Mouse (Mus musculus): ENCODE results near the gene Hpse2. TPM values are rescaled to one million over a fixed set of nuclear protein-coding genes. Genes with fewer than 3 reads are reported as not detected.

Gene Hpse2
- total RNA-seq, 1 experiment from 2014 or later: not detected

GRCm38 (mm10) chr19:43175437-43175965 lies 212.7 kb downstream of the Hpse2 start:
- no peak for ATAC-seq (replicated peaks; ENCODE audit: low read depth, poor library complexity, severe bottlenecking)

DNA sequence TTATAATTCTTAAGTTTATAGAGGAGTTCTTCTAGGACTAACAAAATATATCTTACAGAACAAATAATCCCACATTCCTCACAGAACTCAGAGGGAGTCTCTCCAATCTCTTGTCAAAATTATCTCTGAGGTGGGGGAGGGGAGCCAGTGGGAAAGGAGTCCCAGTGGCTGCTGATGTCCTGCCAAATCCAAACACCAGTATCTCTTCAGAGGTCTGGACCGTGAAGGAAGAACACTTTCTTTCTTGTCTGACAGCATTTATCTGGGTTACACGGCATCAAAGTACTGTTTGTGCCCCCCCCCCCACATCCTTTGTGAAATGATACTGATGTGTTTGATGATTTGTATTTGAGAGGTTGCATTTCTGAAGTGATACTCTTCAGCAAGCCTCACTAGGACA lies 213.3 kb downstream of the Hpse2 start:
- no peak for ATAC-seq (replicated peaks; ENCODE audit: low read depth, poor library complexity, severe bottlenecking)

GRCm38 (mm10) chr19:43156085-43156484 lies 232.1 kb downstream of the Hpse2 start:
- no peak for ATAC-seq (replicated peaks; ENCODE audit: low read depth, poor library complexity, severe bottlenecking)

GRCm38 (mm10) chr19:43155582-43155981 lies 232.6 kb downstream of the Hpse2 start:
- no peak for ATAC-seq (replicated peaks; ENCODE audit: low read depth, poor library complexity, severe bottlenecking)

GRCm38 (mm10) chr19:43147901-43148300 lies 240.3 kb downstream of the Hpse2 start:
- no peak for ATAC-seq (replicated peaks; ENCODE audit: low read depth, poor library complexity, severe bottlenecking)

- ATAC-seq (replicated peaks; ENCODE audit: low read depth, poor library complexity, severe bottlenecking): no peak
These were observed 241.3 kb downstream of the Hpse2 start for GRCm38 (mm10) chr19:43146820-43147219.

- no peak for ATAC-seq (replicated peaks; ENCODE audit: low read depth, poor library complexity, severe bottlenecking)
These were observed 246.5 kb downstream of the Hpse2 start for GRCm38 (mm10) chr19:43141646-43142045.

- no peak for ATAC-seq (replicated peaks; ENCODE audit: low read depth, poor library complexity, severe bottlenecking)
These were observed 278.4 kb downstream of the Hpse2 start for GRCm38 (mm10) chr19:43109796-43110195.

DNA sequence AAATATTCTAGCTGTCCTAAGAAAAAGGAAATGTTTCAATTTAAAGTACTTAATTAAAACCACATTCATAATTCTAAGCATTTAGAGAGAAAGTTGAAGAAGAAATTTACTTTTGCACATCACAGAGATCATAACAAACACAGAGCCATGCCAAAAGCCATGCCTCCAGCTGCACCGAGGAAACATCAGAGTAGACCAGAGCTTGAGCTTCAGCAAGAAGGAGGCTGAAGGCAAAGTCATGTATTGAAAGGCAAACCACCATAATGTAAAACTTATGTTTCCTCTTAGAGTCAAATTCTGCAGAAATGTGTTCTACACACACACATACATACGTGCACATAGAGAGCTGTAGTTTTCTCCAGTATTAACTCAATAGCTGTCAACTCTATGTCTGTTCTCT lies 291.2 kb downstream of the Hpse2 start:
- no peak for ATAC-seq (replicated peaks; ENCODE audit: low read depth, poor library complexity, severe bottlenecking)

DNA sequence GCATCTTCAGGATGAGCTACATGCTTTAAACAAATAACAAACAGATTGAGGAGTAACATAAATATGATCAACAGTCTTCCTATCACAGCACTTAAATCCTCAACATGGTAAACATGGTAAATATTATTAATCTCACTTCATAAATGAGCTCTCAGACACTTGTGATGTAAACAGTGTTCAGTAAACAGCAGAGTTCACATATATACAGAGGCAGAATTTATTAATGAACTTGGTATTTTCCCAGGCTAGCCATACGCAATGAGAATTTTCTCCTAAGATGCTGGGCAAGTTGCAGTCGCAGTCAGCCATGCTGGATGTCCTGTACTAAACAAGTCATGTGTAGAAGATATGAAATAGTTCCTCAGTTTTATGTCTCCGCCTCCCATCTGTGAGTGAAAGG lies 300.9 kb downstream of the Hpse2 start:
- ATAC-seq (replicated peaks; ENCODE audit: low read depth, poor library complexity, severe bottlenecking): no peak

DNA sequence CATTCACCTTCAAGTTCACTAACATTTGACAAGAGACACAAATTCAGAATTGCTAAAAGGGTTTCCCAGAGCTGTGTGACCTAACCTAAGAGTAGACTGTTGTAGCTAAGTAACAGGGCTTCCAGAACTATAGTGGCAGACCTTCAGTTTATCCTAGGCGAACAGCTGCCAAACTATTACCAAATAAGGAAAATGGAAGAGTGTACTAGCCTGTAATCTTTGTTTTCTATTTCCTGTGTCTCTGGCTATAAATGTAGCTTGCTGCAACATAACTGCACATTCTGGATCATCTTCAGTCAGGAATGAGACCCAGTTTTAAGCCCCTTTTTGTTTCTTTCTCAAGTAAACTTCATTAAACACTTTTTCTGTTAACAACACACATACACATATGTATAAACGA lies 324.0 kb downstream of the Hpse2 start:
- peak; percentile 29; the same call in 1 of the 2 replicates for ATAC-seq (replicated peaks; ENCODE audit: low read depth, poor library complexity, severe bottlenecking)

GRCm38 (mm10) chr19:43044506-43044905 lies 343.6 kb downstream of the Hpse2 start:
- ATAC-seq (replicated peaks; ENCODE audit: low read depth, poor library complexity, severe bottlenecking): no peak

DNA sequence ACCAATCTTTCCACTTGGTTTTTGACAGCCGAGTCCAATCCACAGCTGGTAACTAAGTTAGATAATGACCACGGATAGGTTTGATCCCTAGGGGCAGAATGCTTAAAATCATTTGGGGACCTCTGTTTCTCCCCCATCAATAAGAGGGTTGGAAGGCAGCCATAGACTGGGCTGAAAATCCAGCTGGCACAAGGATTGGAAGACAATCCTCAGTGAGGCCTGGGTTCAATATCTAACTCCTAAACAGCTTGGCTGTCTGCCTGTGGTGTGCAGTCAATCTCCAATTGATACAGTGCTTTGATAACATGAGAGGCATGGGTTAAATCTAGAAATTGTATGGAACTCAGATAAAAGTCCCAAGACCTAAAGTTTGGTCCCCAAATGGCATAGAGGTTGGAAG lies 345.4 kb downstream of the Hpse2 start:
- no peak for ATAC-seq (replicated peaks; ENCODE audit: low read depth, poor library complexity, severe bottlenecking)

GRCm38 (mm10) chr19:43042211-43042610 lies 345.9 kb downstream of the Hpse2 start:
- ATAC-seq (replicated peaks; ENCODE audit: low read depth, poor library complexity, severe bottlenecking): no peak

DNA sequence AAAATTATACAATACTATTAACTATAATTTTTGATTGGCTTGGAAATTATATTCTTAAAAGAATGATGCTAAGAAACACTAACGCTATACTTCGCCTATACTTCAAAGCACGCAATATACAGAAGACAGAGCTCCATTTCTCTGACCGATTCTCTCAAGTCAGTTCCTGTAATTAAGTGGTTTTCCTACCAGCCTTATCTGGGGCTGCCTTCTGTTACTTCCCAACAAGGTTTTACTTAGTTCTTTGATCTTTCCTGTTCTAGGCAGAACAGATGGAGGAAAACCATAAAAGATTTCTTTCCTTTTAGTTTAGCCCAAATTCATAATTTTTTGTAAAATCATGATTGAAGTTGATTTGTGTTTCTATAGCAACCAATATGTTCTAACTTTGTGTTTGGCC lies 351.8 kb downstream of the Hpse2 start:
- peak; percentile 98 for ATAC-seq (replicated peaks; ENCODE audit: low read depth, poor library complexity, severe bottlenecking)

DNA sequence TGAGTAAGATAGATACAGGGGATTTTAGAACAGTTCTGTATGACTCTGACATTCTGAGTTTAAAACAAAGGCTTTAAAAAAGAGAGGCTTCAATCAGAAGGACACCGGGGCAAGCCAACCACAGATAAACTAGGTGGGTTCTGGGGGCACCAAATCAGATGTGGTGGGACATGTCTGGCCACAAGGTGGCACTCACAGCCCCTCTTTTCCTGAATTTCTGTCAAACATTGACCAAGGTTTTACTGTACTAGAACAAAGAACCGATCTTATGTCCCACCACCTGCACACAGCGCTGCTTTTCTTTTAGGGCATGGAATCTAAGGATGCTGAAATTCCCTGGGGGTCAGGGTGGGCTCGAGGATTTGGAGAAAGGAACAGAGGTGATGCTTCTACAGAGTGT lies 360.9 kb downstream of the Hpse2 start:
- ATAC-seq (replicated peaks; ENCODE audit: low read depth, poor library complexity, severe bottlenecking): peak; percentile 69

- no peak for ATAC-seq (replicated peaks; ENCODE audit: low read depth, poor library complexity, severe bottlenecking)
These were observed 365.5 kb downstream of the Hpse2 start for GRCm38 (mm10) chr19:43022611-43023173.

DNA sequence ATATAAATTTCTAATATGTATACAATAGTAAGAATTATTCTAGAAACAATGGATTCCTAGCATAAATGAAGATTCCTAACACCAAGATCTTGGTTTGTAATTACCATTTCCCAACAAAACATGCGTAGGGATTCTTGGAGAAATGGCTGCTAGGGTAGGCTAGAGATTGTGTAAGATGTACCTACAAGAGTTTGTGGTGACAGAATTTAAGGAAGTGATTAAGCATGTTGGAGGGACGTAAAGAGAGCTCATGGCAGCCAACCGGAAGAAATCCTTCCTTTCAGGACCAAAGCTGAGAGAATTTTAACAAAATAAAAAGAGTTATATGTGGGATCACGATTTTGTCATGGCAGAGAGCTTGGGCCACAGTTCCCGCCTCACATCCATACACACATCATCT lies 369.4 kb downstream of the Hpse2 start:
- ATAC-seq (replicated peaks; ENCODE audit: low read depth, poor library complexity, severe bottlenecking): 0 out of 2 replicates have a peak, but pooled peaks have one; percentile 22

DNA sequence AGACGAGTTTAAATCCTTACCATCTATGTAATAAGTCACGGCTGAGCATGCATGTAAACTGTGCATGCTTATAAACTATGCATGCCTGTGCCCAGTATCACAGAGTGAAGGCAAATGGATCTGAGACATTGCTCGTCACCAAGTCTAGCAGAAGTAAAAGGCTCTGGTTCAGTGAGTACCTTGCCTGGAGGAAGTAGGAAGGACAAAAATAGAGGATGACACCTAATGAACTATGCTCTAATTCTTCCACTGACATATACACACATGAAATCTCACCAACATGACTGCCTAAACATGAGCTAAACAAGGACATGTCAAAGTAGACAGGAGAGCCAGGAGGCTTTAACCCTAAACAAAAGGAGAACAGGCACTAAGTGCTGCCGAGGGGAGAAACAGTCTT lies 391.7 kb downstream of the Hpse2 start:
- ATAC-seq (replicated peaks; ENCODE audit: low read depth, poor library complexity, severe bottlenecking): no peak

DNA sequence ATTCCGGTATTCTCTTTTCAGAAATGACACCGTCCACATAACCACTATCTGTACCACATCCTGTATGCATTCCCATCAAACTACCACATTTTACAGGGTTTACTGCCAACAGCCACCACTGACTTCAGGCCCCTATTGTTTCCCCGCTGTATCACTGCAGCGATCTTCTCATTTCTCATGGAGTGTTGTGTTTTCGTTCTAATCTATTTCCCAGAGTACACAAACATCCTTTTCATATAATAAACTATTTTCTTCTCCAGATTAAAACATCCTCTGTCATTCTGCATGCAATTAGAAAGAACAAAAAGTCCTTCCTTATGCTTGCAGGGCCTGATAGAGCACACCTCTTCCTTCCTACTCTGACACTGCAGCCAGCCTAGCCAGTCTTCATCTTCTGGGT lies 399.3 kb downstream of the Hpse2 start:
- ATAC-seq (replicated peaks; ENCODE audit: low read depth, poor library complexity, severe bottlenecking): peak; percentile 73

DNA sequence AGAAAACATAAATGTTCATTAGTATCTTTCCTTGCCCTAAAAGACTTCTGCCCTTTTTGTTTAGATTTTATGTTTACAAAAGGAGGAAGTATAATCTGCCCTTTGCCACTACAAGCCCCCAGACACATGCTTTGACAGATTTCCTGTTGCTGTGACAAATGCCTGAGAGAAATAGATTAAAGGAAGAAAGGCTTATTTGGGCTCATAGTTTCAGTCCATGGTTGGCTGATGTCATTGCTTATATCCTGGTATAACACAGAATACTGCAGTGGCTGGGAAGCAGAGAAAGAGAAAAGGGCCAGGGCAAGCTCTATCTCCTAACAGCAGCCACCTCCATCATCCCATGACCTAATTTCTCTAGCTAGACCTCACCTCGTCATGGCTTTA lies 401.8 kb downstream of the Hpse2 start:
- peak; percentile 76; the same call in 1 of the 2 replicates for ATAC-seq (replicated peaks; ENCODE audit: low read depth, poor library complexity, severe bottlenecking)
